Mouse (Mus musculus) skeletal muscle tissue, adult 2 months (tissue): ENCODE results near the gene Pcgf5.

Experiments
- DNase-seq: peaks from one replicate; pipeline ENCODE4 v3.0.0-alpha.2; 2012; ENCODE audit warnings: low read depth, low spot score

Gene Pcgf5

DNA sequence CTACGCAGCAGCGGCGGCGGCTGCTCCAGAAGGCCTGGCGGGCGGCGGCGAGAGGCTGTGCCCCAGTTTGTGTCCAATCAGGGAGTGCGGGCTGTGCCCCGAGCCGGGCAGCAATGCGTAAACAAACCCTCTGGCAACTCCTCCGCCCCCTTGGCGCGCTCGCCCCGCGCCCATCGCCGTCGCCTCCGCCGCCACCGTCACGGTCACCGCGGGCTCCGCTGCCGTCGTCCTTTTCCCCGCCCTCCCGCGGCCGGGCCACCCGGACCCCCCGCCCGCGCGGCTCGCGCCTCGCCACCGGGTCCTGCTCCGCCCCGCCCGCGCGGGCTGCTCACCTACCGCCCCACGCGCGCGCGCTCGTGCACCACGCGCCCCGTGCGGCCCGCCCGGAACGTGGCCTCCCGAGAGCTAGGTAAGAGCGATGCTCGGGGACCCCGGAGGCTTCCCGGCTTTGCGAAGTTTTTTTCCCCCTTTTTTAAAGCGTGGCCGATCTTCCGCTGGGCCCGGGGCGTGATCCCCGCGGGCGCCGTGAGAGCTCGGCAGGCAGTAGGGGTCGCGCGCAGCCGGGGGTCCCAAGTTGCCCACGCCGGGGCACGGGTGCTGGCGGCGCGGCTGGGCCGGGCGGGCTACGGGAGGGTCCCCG lies at the start of gene Pcgf5:
Gene Pcgf5 (plus strand): TSS at position 149 of the 640 bp plus-strand sequence.
- peak; percentile 90 for DNase-seq

DNA sequence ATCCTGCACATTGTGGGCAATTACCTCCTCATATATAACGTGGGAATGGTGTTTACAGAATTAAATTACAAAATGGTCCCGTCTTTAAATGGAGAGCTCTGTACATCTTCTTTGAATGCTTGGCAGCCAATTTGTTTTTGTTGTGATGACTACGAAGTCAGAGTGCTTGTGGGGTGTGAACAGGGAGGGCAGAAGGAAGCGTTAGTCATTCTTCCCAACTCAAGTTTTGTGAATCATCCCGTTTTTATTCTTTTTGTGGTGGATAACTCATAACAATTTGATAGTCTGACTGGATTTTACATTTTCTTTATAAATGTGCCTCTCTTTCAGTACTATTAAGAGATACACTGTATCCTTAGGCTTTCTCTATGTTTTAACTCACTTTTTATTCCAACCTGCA lies 42.6 kb upstream of the Pcgf5 start:
- no peak for DNase-seq

DNA sequence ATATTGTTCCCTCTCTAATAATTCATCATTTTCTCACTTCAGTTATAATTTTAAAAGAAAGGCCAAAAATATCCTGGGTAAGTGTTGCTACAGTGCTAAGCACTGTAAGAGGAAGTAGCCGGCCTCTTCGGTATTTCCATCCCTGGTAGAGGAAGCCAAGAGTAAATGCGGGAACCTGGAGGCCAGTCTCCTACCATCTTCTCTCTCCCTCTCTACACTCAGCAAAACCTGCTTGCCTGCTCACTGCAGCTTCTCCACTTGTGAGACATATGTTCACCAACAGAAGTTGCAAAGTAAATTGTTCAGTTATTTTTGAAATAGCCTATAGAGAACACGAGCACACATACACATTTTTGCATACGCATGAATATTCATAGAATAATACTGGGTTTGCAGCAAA lies 34.1 kb upstream of the Pcgf5 start:
- DNase-seq: no peak

DNA sequence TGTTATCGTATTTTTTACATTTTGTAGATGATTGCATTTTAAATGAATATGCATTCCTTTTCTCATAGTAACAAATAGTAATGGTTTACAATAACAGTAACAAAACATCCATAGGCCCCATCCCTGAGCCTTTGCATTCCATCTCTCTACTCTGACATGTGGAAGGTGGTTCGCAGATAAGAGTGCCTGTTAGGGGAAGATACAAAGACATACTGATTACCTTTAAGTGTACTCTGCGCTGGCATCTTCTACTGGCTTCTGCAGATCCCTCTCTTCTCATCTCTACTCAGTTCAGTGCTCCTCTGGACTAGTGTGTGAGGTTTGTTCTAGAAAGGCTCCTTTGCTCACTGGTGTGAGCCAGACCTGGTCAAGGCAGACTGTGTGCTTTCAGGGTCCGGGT lies 28.4 kb upstream of the Pcgf5 start:
- no peak for DNase-seq

DNA sequence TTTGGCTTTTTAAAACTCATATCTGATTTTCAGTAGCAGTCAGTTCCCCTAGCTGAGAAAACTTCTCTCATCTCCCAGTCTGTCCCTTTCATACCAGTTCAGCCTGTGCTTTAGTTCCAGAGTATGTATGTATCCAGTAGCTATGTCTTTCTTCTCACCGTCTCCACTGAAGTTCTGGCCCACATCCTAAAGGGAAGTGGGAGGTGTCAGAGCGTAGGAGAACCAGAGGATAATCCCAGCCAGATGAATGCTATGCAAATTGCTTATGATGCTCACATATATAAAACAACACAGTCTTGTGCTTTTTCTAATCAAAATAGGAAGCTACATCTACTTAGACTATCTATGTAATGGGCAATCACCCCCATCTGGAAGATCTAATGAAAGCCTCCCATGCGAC lies 27.0 kb upstream of the Pcgf5 start:
- no peak for DNase-seq

DNA sequence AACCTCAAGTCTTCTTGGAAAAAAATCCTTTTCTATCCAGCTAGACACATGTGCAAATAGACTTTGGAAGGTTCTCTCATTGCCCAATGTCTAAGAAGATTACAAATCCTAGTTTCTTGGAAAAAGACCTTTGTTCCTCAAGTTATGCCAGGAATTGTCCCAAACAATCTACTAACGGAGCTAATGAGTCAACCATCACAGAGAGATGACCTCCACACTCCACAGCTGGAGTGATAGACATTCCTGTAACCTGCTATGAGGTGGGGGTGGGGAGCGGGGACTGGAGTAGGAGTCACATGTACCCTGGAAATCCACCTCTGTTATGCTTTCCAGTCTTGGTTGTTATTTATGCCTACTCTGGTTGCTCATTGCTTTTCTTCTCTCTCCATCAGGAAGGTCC lies 24.8 kb upstream of the Pcgf5 start:
- no peak for DNase-seq

DNA sequence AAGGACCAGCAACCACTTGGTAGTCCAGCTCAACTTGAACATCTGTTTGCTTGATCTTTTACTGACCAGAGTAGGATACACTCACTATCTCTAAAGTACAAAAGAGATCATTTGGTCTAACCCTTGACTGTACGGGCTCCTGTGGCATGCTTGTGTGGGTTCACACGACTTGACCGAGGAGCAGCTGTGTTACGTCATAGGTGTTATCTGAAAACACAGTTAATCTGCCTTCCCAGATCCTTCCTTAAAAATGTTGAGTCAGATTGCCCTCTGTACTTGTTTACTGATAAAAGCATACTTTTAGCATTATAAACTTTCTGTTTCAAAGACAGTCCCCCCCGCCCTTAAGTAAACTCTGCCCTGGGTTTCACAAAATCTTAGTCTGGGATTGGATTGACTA lies 19.4 kb upstream of the Pcgf5 start:
- no peak for DNase-seq

DNA sequence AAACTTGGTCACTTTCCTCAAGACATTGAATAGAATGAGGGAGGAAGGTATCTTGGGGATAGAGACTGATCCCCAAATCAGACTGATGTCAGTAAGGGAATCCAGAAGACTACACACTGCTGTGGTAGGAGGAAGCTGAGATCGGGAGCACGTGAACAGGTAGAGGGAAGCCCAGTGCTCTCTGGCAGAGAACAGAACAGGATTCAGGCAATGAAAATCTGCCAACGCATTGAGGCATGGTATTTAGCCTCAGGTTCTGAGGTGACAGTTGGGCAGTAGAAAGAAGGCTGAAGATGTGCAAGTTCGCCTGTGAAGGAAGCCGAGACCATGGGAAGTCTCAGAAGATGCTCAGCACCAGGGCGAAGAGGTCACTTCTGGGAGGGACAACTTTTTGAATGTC lies 733 bp upstream of the Pcgf5 start:
- peak; percentile 36 for DNase-seq

DNA sequence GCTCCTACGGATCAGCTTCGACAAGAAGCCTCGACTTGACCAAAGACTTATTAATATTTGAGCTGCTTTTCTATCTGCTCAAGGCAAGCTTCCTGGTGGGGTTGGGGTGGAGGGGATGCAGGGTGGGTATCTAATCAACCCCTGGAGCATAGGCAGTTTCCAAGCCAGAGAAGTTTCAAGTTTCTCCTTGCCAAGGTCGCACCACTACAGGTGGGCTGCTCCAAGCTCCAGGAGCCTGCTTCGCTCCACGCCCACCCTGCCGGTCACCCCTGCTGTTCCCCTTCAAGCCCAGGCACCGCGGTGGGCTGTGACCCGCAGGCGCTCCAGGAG lies 313 bp upstream of the Pcgf5 start:
- DNase-seq: no peak

DNA sequence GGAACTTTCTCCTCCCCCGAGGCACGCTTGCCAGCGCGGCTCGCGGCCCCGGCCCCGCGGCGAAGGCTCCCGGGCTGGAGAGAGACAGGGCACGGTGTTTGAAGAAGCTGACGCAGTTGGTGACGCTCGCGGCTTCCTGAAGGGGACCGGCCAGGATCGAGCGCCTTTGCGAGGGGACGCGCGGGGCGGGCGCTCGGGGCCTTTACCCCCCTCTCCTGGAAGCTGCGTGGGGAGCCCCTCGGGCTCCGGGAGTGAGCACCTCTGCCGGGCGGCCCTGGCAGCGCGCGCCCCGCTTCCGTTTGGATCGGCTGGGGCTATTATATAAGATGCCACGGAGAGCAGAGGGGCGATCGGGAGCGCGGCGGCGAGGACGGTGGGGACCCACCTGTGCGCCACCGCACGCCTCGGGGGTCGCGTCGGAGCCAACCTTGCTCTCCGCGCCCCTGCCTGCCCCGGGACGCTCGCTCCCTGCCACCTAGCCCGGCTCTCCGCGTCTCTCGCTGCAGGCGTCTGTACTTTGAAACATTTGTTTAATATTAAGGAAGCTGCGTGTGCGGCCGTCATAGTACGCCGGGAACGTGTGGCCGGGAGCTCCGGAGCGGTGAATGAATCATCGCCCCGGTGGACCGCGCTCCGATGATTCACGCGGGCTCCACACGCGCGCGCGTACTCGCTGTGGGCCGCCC lies 835 bp downstream of the Pcgf5 start:
- peak; percentile 61 for DNase-seq

DNA sequence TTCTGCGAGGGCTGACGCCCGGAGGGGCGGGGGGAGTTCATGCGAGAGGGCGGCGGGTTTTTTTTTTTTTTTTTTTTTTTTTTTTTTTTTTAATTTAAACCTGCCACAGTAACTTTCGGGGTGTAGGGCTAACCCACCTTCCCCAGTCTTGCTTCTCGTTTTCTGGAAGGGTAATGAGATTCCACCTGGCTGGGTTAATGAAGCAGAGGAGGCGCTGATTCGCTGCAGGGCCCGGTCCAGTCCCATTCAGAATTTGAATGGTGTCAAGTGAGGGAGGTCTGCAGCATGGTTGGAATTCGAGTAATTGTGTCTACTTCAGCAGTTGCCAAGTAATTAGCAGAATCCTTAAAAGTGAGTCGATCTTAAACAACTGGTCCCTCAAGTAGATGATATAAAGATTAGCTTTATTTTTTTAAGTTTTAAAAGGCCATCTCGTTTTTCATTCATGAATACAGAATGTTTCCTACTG lies 1.4 kb downstream of the Pcgf5 start:
- peak; percentile 8 for DNase-seq

DNA sequence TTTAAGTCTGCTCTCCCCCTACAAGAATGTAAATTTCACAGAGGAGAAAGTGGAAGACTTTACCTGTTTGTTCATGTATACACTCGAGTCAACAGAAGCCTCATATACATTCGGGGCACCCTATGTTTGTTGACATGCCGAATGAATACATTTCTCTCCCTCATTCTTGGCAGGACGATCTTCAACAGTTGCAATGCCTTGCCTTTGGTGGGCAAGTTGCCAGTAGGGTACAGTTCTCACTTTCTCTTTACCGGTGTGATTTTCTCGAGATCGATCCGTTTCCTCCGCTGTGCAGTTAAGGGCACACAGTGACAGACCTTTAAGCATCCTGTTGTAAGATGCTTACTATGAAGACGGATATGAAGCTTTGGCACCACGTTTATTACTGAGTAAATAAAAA lies 2.1 kb downstream of the Pcgf5 start:
- DNase-seq: peak; percentile 10

DNA sequence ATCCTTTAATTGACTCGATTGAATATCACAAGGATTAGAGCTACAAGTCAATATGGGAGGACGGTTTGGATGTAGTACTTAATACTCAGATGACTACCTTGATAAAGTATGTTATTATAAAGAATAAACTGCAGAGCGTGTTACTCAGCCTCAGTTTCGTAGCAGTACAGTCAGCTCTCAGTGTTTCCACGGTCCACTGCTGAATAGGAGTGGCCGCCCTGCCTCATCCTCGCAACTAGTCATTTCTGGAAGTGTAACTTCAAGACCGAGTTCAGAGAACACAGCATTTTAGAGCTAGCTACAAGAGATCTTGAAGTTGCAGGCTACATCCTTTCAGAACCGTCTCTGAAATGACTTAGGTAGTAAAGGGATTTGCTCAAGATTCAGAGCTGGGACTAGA lies 2.8 kb downstream of the Pcgf5 start:
- DNase-seq: no peak

DNA sequence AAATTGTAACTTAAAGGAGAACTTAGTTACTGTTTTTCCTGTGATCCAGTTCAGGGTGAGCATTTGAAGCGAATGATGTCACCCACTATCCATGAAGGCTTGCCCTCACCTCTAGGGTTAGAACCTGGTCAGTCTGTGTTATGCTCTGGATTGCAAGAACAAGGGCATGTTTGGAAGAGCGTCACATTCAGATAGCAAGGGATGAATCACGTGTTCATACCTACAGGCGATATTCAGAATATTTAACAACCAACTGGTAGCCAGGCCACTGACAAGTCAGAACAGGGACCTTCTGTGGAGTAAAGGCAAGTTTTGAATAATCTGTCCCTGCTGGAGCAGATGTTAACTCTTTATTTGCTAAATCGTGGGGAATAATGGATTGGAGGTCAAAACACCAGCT lies 14.4 kb downstream of the Pcgf5 start:
- no peak for DNase-seq

DNA sequence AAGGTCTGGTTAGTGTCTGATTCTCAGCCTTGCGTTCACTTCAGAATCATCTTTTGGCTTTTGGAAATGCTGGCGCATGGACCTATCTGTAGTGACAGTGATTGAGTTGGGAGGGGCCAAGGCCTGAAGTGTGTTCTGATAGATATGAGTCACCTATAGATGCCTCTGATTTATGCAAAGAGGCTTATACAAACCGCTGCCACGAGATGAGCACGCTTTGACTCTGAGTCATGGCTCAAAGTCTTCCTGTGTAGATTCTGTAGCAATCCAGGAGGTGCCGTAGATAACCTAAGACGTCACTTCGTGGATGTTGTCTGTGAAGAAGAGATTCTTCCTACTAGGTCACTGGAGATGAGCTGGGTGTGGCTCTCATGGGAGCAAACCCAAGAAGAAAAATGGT lies 16.6 kb downstream of the Pcgf5 start:
- DNase-seq: no peak

DNA sequence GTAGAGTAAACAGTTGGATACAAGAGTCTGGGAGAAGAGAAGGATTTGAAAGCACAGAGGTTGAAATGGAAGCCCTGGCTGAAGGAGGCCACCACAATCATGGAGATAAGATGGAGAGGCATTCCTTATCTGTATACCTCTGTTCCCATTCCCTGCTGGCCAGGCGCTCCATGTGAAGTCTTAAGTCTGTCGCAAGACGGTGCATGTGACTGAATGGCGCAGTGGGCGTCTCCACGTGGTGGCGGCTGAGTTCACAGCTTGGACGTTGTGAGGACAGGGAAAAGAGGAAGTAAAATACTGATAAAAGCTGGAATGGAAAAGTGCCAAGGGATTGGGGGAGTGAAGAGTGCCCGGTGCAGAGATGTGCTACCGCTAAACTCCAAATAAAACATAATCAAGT lies 23.4 kb downstream of the Pcgf5 start:
- DNase-seq: no peak

DNA sequence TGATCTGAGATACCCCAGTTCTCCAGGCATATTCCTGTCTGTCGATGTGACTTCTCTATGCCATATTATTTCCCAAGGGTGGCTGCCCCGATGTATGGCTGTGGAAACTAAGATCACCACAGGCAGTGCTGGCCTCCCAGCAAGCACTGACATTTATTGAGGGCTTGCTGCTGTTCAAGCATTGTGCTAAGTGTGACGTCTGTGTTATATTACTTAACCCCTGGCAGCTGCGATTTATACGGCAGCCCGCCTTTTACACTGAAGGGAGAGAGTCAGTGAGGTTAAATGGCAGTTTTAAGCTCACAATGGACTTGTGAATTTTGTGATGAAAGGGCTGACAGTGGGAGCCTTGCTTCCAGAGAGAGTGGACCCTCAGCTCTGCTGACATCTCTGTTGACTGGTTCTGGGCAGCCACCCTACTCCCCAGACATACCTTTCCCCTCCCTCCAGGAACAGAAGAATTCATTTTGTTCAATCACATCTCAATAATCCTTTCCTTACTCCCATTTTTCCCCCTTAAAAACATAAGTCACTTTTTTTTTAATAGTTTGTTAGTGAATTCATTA lies 25.0 kb downstream of the Pcgf5 start:
- no peak for DNase-seq

DNA sequence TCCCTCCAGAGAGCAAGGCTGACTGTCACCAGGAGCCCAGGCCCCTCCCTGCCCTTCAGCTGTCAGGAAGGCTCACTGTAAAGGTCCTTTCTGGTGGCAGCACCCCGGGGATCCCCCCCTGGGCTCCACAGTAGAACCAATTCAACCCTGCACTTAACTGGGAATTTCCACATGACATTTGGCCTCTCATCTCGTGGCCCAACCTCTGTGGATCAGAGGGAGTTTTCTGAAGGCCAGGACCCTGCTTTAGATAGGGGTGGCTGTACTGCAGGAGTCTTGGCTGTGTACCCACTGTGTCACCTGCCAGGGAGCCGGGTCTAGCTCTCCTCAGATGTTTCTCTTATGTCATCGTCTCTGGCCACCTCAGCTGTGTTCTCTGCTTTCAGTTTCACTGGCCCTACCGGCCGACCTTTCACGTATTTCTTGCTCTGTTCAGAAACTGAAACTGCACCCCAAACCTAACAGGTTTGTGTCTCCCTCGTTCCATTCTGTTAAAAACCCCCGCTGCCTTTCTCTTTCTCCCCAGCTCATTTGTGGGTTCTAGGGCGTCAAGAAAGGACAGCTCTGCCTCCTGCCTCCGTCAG lies 27.2 kb downstream of the Pcgf5 start:
- peak; percentile 66 for DNase-seq

DNA sequence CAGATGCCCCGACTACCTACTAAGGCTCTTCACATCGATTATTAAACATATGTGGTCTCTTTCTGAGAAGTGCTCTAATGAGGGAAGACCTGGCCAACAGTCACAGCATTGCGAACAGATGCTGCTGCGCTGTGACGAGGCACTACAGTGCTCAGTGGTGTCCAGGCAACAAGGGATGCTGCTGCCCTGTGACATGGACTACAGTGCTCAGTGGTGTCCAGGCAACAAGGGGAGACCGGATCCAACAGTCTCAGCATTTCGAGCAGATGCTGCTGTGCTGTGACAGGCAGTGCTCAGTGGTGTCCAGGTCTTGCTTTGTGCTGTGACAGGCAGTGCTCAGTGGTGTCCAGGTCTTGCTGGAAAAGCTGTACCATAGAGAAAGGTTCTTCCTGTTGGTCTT lies 29.6 kb downstream of the Pcgf5 start:
- no peak for DNase-seq

DNA sequence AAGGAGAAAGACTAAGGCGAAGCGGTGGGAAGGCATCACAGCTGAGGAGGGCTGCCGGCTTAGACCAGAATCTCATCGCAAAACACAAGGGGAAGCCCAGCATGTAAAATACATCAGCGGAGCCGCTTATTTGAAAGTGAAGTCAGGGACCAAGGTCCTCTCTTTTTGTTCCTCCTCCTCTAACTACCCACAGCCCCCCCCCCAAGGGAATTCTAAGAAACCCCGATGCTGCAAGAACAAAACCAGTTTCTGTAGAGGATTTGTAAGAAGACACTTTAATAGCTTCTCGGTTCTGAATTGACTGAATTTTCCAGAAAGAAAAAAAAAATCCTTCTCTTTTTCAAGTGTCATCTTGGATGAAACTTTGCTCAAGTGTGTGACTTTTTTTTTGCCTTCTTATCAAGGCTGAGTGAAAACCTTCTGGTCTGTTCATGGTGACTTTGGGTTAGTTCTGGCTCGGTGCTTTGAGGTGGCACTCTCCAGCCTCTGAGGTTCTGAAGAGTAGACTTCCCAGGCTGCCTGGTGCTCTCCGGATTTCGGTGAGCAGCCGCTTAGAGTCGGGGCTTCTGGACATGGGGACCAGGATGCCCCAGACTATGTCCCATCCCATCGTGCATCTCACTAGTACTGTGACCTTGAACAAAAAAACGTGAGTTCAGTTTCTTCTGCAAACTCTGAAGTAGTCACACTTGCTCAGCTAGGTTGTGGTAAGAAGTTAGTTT lies 30.6 kb downstream of the Pcgf5 start:
- no peak for DNase-seq

DNA sequence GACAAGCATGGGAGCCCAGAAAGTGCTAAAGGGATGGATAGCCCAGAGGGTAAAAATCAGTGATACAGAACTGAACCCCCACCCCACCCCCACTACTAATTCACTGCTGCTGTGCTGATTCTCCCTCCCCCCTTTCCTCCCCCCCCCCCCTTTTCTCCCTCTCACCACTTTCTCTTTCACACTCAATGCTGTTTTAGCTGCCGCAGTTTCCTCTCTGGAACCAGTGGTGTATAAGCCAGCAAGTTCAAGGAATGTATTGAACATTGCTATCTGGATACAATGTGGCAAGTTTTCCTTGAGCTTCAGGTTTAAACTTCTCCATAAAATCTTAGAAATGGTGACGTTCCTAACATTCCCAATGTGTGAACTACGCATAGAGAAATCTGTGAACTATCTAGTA lies 34.8 kb downstream of the Pcgf5 start:
- no peak for DNase-seq

DNA sequence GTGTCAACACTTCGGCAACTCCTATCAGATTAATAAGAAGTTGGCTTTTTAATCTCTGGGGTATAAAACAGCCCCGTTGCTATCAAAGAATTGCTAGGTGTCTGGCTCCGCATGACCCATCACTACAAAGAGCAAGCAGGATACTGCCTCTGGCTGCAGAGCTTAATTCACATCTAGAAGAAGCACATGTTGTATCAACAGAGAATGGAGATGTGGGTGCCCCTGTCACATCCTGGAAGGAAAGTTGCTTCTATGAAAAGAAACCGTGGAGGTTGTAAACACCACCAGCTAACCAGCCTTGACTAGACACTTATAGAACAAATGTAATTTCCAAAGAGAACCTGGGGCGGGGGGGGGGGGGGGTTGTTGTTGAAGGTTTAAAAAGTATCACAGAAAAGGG lies 35.9 kb downstream of the Pcgf5 start:
- DNase-seq: no peak
